Mouse (Mus musculus) thymus, adult 2 months (tissue): Measurements from ENCODE around the gene Tbc1d10c.

Experiments used
- CTCF ChIP-seq: fragments of 200-500 bp; IDR thresholded peaks from 2 replicates; pipeline ENCODE4 v1.5.1; 2012; ENCODE audit warnings: mild to moderate bottlenecking, control low read depth, low read length, moderate library complexity, borderline replicate concordance; ENCODE audit not compliant: control insufficient read depth, poor library complexity, insufficient read depth; ENCODE audit errors: extremely low read depth
- POLR2A ChIP-seq: fragments of 200-500 bp; IDR thresholded peaks from 2 replicates; pipeline ENCODE4 v1.6.1; 2012; ENCODE audit warnings: mild to moderate bottlenecking, low read length, control low read depth, moderate library complexity; ENCODE audit not compliant: control insufficient read depth, poor library complexity, insufficient read depth; ENCODE audit errors: extremely low read depth

DNA sequence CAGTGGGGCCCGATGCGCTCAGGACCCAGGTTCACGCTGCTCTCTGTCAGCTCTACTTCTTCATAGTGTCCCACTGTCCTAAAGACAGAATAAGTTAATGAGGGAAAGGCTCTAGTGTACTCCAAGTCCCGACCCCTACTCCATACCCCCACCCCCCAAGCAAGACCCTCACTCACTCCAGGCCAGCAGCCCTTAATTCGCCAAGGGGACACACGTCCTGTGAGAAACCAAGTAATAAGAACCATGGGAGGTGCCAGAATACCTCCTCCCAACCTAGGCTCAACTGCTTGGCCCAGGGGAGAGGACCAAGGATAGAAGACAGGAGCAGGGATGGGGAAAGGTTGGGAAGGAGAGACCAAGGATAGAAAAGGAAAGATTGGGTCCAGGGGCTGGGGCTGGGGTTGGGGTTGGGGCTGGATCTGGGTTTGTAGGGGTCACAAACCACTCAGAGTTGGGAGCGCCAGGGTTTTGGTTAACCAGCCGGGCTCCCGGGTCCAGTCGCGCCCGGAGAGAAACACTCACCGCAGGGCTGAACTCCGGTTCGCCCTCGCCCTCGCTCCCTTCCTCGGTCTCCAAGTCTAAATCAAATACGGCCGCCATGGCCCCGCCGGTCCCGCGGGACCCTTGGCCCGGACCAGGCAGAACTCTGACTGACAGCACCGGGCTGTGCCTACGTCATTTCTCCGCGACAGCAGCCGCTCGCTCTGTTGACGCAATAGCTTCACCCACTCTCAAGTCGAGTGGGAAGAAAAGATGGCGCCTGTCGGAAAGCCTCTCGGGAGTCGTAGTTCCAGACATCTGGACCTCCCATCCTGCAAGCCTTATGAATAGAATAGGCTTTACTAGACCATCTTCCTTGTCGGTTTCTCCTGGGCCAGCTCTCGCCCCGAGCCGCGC lies 28.2 kb downstream of the Tbc1d10c start, which contains the start of gene Rps6kb2:
- TF ChIP-seq CTCF (no peak), POLR2A (0 out of 2 replicates have a peak, but pooled peaks have one; percentile 39)
